Mouse (Mus musculus) heart, embryonic 10.5 days (tissue): ENCODE measurements around the gene Olfr1186. TPM values are rescaled to one million over a fixed set of nuclear protein-coding genes. Genes with fewer than 3 reads are reported as not detected.
"Not testable (repeated sequence)": the region's sequence is repeated elsewhere in the genome, so short reads cannot be mapped to it uniquely, and the experiment has no call there.

Experiments used
- DNase-seq: peaks from one replicate; pipeline ENCODE4 v3.0.0-alpha.2; 2017; ENCODE audit warnings: low spot score
- H3K27ac ChIP-seq: fragments of 300-500 bp; sonication (generic); 2 replicates; pipeline ENCODE4 v1.5.1; 2016; ENCODE audit warnings: mild to moderate bottlenecking
- H3K27me3 ChIP-seq: fragments of 300-500 bp; sonication (generic); 2 replicates; pipeline ENCODE4 v1.6.1; 2016; ENCODE audit warnings: mild to moderate bottlenecking; ENCODE audit not compliant: poor library complexity, insufficient read depth, severe bottlenecking
- H3K36me3 ChIP-seq: fragments of 300-500 bp; sonication (generic); 2 replicates; pipeline ENCODE4 v1.6.1; 2016; ENCODE audit warnings: mild to moderate bottlenecking, moderate library complexity
- H3K4me1 ChIP-seq: fragments of 300-500 bp; sonication (generic); 2 replicates; pipeline ENCODE4 v1.6.1; 2016; ENCODE audit warnings: mild to moderate bottlenecking
- H3K4me3 ChIP-seq: fragments of 300-500 bp; sonication (generic); 2 replicates; pipeline ENCODE4 v1.5.1; 2016; ENCODE audit warnings: mild to moderate bottlenecking, moderate library complexity
- H3K9me3 ChIP-seq: fragments of 300-500 bp; sonication (generic); 2 replicates; pipeline ENCODE4 v1.6.1; 2016; ENCODE audit warnings: mild to moderate bottlenecking, moderate library complexity
- WGBS: fragments of 180-500 bp; shearing (Covaris S2); methylation state at CpG from one replicate; pipeline ENCODE4 v1.1.7; 2016; 5-methylcytosine and 5-hydroxymethylcytosine counted together
- polyA plus RNA-seq: library from polyadenylated mRNA; unstranded; fragments of >200 nt; fragmentation: Nextera tagmentation; extraction: Ambion mirVana; gene quantifications from 2 replicates; pipeline ENCODE4 v1.2.1, GENCODE M21; 2016

The Olfr1186 gene
- polyA plus RNA-seq, result not detected in 2 replicates

DNA sequence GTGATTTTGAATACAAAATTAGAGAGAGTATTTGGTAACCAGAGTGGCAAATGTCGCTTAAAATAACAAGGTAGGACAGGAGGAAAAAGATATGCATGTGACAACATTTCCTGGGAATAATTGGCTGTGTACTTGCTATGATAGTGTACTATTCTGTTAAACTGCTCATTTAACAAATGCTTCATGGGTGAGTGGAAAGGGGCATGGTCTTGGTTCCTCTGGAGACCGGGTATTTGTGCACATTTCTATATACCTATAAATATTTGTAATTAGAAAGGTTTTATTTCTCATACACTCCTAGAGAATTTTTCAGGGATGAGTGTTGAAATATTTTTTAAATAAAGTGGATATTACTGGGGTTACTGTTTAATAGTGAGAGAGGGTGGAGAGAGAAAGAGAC, at the start of gene Olfr1186:
TSS of gene Olfr1186 (plus strand) at position 301 of the 400 bp plus-strand sequence.
- H3K9me3 ChIP-seq, result no peaks in the 10 kb centered on the region
- no peak within 1 kb of the TSS for H3K27ac ChIP-seq
- DNase-seq, result no peak
- WGBS, result 69% methylated on average over 2 of the region's 2 CpGs
- no peaks in the 10 kb centered on the region for H3K4me1 ChIP-seq
- H3K27me3 ChIP-seq, result no peaks in the 10 kb centered on the region
- no peak within 1 kb of the TSS for H3K4me3 ChIP-seq
- H3K36me3 ChIP-seq, result no peaks in the 10 kb centered on the region

DNA sequence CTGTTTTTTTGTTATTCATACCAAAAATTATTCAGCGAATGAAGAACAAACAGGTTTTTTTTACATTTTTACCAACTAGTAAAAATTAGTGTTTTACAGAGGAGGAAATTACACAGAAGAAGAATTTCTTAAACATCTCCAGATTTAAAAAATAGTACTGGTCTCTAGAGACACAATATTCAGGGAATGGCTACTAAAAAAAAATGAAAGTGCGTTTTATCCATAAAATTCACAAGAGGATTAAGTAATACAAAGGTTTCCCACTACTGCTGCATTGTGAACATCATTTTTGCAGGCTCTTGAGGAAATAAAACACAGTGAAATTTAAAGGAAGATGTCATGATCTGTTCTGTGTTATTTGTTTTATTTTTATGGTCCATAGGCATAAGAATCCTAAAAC, 35.1 kb upstream of the Olfr1186 start, which contains the start of gene Olfr1184:
TSS of gene Olfr1184 (plus strand) at position 301 of the 400 bp plus-strand sequence.
- Histone ChIP-seq H3K36me3 (no peaks in the 10 kb centered on the region), H3K27ac (no peak within 1 kb of the TSS), H3K4me3 (no peak within 1 kb of the TSS), H3K27me3 (no peaks in the 10 kb centered on the region), H3K9me3 (no peaks in the 10 kb centered on the region), H3K4me1 (no peaks in the 10 kb centered on the region)
- no peak for DNase-seq
- 82% methylated on average over 2 of the region's 2 CpGs for WGBS

DNA sequence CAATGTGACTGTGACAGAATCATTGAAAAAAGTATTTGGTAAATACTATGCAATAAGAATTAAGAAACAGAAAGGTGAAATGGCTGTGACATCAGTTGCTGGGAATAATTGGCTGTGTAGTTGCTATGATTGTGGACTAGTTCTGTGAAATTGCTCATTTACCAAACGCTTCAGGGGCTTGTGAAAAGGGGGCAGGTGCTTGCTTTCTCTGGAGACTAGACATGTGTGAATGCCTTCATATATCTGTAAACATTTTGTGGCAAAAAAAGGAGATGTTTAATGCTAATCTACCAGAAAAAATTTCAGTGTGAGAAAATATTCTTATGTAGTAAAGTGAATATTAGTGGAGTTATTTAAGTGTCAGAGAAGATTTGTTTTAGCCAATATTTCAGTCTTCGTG, 25.3 kb upstream of the Olfr1186 start, which contains the start of gene Olfr1185-ps1:
TSS of gene Olfr1185-ps1 (plus strand) at position 301 of the 400 bp plus-strand sequence.
- Histone ChIP-seq H3K9me3 (no peaks in the 10 kb centered on the region), H3K4me1 (no peaks in the 10 kb centered on the region), H3K27me3 (no peaks in the 10 kb centered on the region), H3K4me3 (no peak within 1 kb of the TSS), H3K27ac (no peak within 1 kb of the TSS), H3K36me3 (no peaks in the 10 kb centered on the region)
- no peak for DNase-seq
- WGBS, result 62% methylated on average over 2 of the region's 2 CpGs

DNA sequence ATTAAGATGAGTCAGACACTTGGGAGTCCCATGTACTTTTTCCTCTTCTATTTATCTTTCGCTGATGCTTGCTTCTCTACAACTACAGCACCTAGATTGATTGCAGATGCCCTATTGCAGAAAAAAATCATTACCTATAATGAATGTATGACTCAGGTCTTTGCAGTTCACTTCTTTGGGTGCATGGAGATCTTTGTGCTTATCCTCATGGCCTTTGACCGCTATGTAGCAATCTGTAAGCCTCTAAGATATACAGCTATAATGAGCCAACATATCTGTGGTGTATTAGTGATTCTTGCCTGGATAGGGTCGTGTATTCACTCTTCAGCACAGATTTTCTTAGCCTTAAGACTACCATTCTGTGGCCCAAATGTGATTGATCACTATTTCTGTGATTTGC, 7.4 kb downstream of the Olfr1186 start:
- WGBS, result 70% methylated on average over 3 of the region's 3 CpGs

DNA sequence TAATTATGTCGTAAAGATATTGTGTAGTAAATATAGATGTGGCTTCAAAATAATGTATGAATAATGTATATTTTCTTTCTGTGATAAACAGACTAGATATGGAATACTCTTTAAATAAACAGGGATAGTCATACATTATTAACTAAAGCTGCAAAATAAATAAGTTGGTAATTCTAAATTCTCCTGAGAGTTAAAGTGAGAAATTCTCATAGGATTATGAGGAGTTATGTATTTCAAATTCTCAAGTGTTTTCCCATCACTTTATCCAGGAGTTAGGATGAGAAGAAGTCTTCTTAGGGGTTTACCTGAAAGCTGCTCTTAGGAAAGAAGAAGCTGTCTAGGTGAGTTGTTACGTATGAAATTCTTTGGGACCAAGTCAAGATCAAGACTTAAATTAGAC, 38.3 kb downstream of the Olfr1186 start, which contains the start of gene Olfr1188:
TSS of gene Olfr1188 (plus strand) at position 301 of the 400 bp plus-strand sequence.
- 84% methylated on average over 2 of the region's 2 CpGs for WGBS
- no peak within 1 kb of the TSS for H3K4me3 ChIP-seq
- no peaks in the 10 kb centered on the region for H3K27me3 ChIP-seq
- no peak within 1 kb of the TSS for H3K27ac ChIP-seq
- H3K36me3 ChIP-seq, result no peaks in the 10 kb centered on the region
- no peaks in the 10 kb centered on the region for H3K4me1 ChIP-seq
- no peaks in the 10 kb centered on the region for H3K9me3 ChIP-seq
- DNase-seq, result no peak

More for the DNA sequence above, 7.4 kb downstream of the Olfr1186 start:
- no peaks in the 10 kb centered on the region for H3K36me3 ChIP-seq
- H3K27me3 ChIP-seq, result no peaks in the 10 kb centered on the region
- H3K4me3 ChIP-seq, result no peak overlapping the region
- no peak overlapping the region for H3K27ac ChIP-seq
- H3K4me1 ChIP-seq, result no peaks in the 10 kb centered on the region
- DNase-seq, result no peak
- H3K9me3 ChIP-seq, result no peaks in the 10 kb centered on the region

DNA sequence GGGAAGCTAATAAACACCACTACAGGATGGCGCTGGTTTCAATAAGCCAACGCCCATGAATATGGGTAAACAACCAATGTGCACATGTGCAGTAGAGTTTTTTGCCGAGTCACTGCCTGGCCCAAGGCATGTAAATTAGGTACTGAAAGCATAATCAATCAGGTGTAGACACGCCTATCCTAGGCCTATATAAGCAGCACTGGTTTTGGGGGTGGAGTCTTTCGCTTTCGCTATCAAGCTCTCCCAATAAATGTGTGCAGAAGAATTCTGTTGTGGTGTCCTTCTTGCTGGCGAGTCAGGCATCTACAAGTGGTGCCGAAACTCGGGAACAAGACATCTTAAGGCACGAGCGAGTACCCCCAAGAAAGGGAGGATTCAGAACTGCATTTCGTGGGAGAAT, 54.3 kb downstream of the Olfr1186 start:
- not testable (repeated sequence) for H3K27me3 ChIP-seq, H3K4me1 ChIP-seq, H3K9me3 ChIP-seq, H3K27ac ChIP-seq, DNase-seq, H3K36me3 ChIP-seq, H3K4me3 ChIP-seq
- 84% methylated on average over 12 of the region's 12 CpGs for WGBS

Other genes starting within 250 kb of the Olfr1186 start
- not detected in 2 replicates for gene Olfr1173, start 238.7 kb upstream of the Olfr1186 start, polyA plus RNA-seq
- gene Olfr1174-ps, start 203.4 kb upstream of the Olfr1186 start, polyA plus RNA-seq, result not detected in 2 replicates
- gene Olfr1175-ps, start 191.3 kb upstream of the Olfr1186 start, polyA plus RNA-seq, result not detected in 2 replicates
- gene Olfr1176, start 181.8 kb upstream of the Olfr1186 start, polyA plus RNA-seq, result not detected in 2 replicates
- not detected in 2 replicates for gene Olfr1177-ps, start 172.1 kb upstream of the Olfr1186 start, polyA plus RNA-seq
- gene Olfr1178, start 131.5 kb upstream of the Olfr1186 start, polyA plus RNA-seq, result not detected in 2 replicates
- not detected in 2 replicates for gene Olfr1179, start 112.1 kb upstream of the Olfr1186 start, polyA plus RNA-seq
- not detected in 2 replicates for gene Olfr1180, start 99.4 kb upstream of the Olfr1186 start, polyA plus RNA-seq
- not detected in 2 replicates for gene Olfr1181, start 92.4 kb upstream of the Olfr1186 start, polyA plus RNA-seq
- not detected in 2 replicates for gene Gm13757, start 69.4 kb upstream of the Olfr1186 start, polyA plus RNA-seq
- not detected in 2 replicates for gene Olfr1183, start 63.7 kb upstream of the Olfr1186 start, polyA plus RNA-seq
- not detected in 2 replicates for gene Olfr1184, start 35.0 kb upstream of the Olfr1186 start, polyA plus RNA-seq
- gene Olfr1185-ps1, start 25.2 kb upstream of the Olfr1186 start, polyA plus RNA-seq, result not detected in 2 replicates
- gene Olfr1188, start 38.4 kb downstream of the Olfr1186 start, polyA plus RNA-seq, result not detected in 2 replicates
- gene Olfr1189, start 67.9 kb downstream of the Olfr1186 start, polyA plus RNA-seq, result not detected in 2 replicates
- gene Olfr1191-ps1, start 122.0 kb downstream of the Olfr1186 start, polyA plus RNA-seq, result not detected in 2 replicates
- gene Olfr1192-ps1, start 130.0 kb downstream of the Olfr1186 start, polyA plus RNA-seq, result not detected in 2 replicates
- gene Olfr1193, start 157.1 kb downstream of the Olfr1186 start, polyA plus RNA-seq, result not detected in 2 replicates
- not detected in 2 replicates for gene Olfr1195, start 170.6 kb downstream of the Olfr1186 start, polyA plus RNA-seq
- not detected in 2 replicates for gene Olfr1196, start 186.0 kb downstream of the Olfr1186 start, polyA plus RNA-seq
- not detected in 2 replicates for gene Olfr1197, start 213.8 kb downstream of the Olfr1186 start, polyA plus RNA-seq
- not detected in 2 replicates for gene Olfr1198, start 232.8 kb downstream of the Olfr1186 start, polyA plus RNA-seq
- gene Olfr1199, start 241.9 kb downstream of the Olfr1186 start, polyA plus RNA-seq, result not detected in 2 replicates